Mouse (Mus musculus) 3T3-L1 (cell line): ENCODE measurements around the gene Olfr819.
"Not testable (repeated sequence)": the region's sequence is repeated elsewhere in the genome, so short reads cannot be mapped to it uniquely, and the experiment has no call there.

Experiments
- DNase-seq: peaks from one replicate; pipeline ENCODE4 v3.0.0-alpha.2; 2015; ENCODE audit warnings: low read depth, low spot score

Olfr819 gene

DNA sequence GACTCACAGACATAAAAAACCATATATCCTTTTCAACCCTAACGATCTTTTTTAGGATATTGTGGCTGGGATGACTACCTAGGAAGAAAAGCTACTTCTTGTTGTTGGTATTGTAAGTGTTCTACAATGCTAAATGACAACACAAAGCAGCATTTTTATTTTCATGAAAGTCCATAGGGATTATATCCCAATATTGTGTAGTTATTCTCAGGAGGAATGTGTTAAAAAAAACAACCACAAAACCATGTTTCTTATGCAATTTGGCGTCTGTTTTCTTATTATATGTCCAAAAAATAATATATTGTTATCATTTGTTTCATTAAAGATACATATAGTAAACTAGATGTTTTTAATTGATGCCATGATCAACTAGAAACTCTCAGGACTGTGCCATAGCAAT, at the start of gene Olfr819:
Gene Olfr819 (minus strand): TSS at position 101 of the 400 bp plus-strand sequence.
- DNase-seq: not testable (repeated sequence)

DNA sequence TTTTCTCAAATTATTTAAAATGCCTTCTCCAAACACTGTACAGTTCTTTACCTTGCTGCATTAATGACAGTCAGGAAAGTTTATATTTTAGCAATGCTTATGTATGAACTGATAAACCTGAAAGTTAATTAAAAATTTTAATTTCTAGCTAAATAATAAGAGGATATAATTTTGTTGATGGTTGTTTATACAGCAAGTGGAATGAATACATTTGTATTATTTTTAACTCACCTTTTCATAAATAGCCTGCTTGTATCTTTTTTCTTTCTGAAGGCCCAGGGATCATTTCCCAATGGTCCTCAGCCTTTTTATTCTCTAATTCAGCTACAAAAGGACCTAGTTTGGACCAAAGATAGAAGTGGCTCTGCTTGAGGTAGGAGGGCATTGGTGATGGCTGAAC, 45.3 kb upstream of the Olfr819 start, which contains the start of gene Olfr820:
Gene Olfr820 (plus strand): TSS at position 301 of the 400 bp plus-strand sequence.
- no peak for DNase-seq

DNA sequence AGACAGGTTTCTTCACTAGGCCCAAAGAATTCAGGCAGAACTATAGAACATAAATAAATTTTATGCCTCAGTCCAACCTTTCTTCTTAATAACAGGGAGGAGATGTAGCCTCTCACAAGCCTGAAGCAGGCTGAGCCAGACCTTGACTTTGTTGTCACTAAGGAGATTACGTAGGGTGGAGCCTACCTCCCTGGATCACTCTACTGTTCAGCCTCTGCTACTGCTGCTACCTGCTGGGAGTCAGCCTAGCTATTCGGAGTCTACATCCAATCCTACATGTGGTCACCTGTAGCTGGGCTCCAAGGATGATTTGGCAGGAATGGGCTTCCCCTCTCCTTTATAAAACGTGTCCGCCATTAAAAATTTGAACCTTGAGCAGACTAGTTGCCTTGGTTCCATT, 38.3 kb upstream of the Olfr819 start:
- not testable (repeated sequence) for DNase-seq

DNA sequence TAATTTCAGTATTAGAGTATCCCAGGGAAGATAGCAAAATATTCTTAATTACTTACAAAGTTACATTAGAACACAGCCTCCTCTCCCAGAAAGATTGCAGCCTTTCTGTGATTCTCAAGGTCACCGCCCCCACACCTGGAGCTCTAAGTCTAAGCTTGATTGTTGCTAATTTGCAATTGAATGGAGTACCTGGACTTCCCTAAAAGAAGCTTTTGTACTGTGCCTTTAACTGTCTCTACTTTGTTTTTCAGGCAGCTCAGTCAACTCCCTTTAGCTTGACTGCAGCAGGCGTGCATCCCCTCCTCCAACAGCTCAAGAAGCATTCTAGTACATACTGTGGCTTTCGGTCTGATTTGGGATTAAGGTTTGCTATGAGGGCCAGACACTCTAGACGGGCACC, 37.0 kb upstream of the Olfr819 start:
- DNase-seq: not testable (repeated sequence)

DNA sequence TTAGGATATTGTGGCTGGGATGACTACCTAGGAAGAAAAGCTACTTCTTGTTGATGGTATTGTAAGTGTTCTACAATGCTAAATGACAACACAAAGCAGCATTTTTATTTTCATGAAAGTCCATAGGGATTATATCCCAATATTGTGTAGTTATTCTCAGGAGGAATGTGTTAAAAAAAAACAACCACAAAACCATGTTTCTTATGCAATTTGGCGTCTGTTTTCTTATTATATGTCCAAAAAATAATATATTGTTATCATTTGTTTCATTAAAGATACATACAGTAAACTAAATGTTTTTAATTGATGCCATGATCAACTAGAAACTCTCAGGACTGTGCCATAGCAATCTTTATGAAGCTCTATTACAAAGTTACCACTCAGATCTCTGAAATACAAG, 17.9 kb upstream of the Olfr819 start, which contains the start of gene Gm10310:
Gene Gm10310 (minus strand): TSS at position 101 of the 400 bp plus-strand sequence.
- DNase-seq: not testable (repeated sequence)

DNA sequence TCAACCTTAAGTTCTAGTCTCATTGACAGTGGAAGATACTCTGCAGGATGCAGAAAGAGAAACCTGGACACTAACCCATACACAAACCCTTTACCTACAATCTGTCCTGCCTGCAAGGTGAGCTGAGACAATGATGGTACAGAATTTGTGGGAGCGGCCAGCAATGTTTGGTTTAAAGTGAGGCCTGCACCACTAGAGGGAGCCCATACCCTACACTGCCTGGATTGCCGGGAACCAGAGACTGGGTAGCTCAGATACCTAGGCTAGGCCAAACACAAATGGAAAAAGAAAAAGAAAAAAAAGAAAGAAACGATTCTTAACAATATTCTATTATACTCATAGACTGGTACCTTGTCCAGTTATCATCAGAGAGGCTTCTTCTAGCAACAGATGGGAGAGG, 14.8 kb upstream of the Olfr819 start:
- not testable (repeated sequence) for DNase-seq

DNA sequence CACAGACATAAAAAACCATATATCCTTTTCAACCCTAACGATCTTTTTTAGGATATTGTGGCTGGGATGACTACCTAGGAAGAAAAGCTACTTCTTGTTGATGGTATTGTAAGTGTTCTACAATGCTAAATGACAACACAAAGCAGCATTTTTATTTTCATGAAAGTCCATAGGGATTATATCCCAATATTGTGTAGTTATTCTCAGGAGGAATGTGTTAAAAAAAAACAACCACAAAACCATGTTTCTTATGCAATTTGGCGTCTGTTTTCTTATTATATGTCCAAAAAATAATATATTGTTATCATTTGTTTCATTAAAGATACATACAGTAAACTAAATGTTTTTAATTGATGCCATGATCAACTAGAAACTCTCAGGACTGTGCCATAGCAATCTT, 9.0 kb upstream of the Olfr819 start, which contains the start of gene Olfr247:
Gene Olfr247 (minus strand): TSS at position 101 of the 400 bp plus-strand sequence.
- DNase-seq: not testable (repeated sequence)

DNA sequence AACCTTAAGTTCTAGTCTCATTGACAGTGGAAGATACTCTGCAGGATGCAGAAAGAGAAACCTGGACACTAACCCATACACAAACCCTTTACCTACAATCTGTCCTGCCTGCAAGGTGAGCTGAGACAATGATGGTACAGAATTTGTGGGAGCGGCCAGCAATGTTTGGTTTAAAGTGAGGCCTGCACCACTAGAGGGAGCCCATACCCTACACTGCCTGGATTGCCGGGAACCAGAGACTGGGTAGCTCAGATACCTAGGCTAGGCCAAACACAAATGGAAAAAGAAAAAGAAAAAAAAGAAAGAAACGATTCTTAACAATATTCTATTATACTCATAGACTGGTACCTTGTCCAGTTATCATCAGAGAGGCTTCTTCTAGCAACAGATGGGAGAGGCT, 5.9 kb upstream of the Olfr819 start:
- not testable (repeated sequence) for DNase-seq

DNA sequence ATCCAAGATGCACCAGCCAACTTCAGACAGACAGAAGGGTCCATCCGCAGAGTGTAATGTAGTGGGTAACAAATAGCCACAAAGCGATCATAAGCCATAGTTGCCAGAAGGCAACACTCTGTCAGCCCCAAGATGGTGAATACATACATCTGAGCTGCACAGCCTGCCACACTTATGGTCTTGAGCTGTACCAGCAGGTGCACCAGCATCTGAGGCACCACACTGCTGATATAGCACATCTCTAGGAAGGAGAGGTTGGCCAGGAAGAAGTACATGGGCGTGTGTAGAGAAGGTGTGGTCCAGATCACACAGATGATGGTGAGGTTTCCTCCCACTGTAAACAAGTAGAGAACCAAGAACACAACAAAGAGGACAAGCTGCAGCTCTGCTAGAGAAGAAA, 834 bp downstream of the Olfr819 start:
- not testable (repeated sequence) for DNase-seq

DNA sequence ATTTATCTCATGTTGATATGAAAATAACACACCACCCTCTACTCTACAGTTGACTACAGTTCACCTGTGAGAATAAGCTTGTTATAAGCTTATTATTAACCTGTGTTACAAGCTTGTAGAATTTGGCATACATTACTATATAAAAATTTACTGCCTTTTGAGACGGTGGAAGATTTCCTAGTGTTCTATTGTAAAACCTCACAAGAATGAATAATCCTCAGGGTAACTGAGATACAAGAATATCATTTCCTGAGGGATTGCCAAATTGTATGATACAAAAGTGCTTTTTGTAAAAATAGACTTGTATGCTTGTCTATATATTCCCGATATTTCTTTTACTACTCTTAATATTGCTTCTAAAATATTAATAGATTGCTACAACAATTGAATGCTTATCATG, 18.1 kb downstream of the Olfr819 start, which contains the start of gene Olfr818:
Gene Olfr818 (minus strand): TSS at position 101 of the 400 bp plus-strand sequence.
- no peak for DNase-seq

DNA sequence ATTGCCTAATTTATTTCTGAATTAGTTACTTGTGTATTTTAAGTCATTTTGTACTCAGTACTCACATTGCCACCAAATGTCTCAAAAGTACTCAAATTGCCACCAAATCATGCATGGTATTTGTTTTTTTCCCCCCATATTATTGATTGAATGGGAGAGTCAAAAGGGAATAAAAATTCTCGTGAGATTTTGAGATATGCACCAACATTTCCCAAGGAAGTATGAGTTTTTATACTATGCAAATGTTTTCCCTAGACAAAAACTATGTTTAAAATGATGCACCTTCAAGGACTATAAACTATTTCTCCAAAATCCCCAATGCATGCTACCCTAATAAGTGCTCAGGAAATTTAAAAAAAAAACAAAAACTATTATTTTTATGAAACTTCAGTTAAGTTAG, 51.6 kb downstream of the Olfr819 start, which contains the start of gene Olfr816:
Gene Olfr816 (minus strand): TSS at position 101 of the 400 bp plus-strand sequence.
- no peak for DNase-seq
